ENCODE assay signal across 16 mouse cellular contexts in the genomic region with DNA sequence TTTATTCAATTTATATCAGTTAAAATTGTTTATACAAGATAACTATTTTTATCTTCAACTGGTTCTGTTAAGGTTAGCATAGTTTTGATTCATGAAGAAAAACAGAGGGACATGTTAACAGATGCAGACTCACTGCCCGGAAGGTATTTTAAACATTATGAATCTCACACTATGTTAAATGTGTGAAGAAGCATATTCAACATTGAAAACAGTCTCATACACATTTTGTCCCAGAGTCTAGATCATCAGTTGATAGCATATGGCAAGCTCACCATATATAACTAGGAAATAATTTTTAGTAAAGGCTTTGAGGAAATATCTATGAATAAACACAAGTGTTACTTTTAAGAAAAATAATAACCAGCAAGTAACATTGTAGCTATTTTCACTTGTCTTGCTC.
"Had no signal": no experiment of that assay in that cellular context is flagged by ENCODE, and none has a peak within 500 bp of the region (broad histone marks: within the 10 kb centered on the region; RNA-seq: fewer than 3 reads in every experiment).

No protein-coding gene starts in this region.

- H3K4me3 ChIP-seq: neural tube, embryonic 13.5 days; neural tube, embryonic 15.5 days; stomach, embryonic 15.5 days had no signal

- DNase-seq: retina, postnatal 1 day; right cerebral cortex, adult 18-20 months; right cerebral cortex, postnatal 14 days; right cerebral cortex, postnatal 25 days; right cerebral cortex, postnatal 4 days; spleen, adult 18-20 months; thymus, adult 18-20 months; thymus, adult 2 months; thymus, postnatal 14 days; thymus, postnatal 25 days; thymus, postnatal 36 days; thymus, postnatal 4 days had no signal

- H3K27ac ChIP-seq: neural tube, embryonic 13.5 days; neural tube, embryonic 15.5 days; stomach, embryonic 15.5 days; stomach, postnatal 0 days had no signal
